Mouse (Mus musculus) cortical plate, adult 2 months (tissue): ENCODE data around the gene Sgip1.

Experiments
- CTCF ChIP-seq: fragments of 200-500 bp; IDR thresholded peaks from 2 replicates; pipeline ENCODE4 v1.5.1; 2011; ENCODE audit warnings: mild to moderate bottlenecking, control low read depth, low read length; ENCODE audit not compliant: insufficient read depth; ENCODE audit errors: extremely low read depth
- POLR2A ChIP-seq: fragments of 200-500 bp; IDR thresholded peaks from 2 replicates; pipeline ENCODE4 v1.6.1; 2011; ENCODE audit warnings: mild to moderate bottlenecking, low read length, control low read depth; ENCODE audit not compliant: insufficient read depth; ENCODE audit errors: extremely low read depth

GRCm38 (mm10) chr4:102955294-102955956 lies 214.3 kb downstream of the Sgip1 start:
- TF ChIP-seq POLR2A (no peak), CTCF (no peak)
